Mouse (Mus musculus): ENCODE results near the gene Gdf15.

Gene Gdf15

DNA sequence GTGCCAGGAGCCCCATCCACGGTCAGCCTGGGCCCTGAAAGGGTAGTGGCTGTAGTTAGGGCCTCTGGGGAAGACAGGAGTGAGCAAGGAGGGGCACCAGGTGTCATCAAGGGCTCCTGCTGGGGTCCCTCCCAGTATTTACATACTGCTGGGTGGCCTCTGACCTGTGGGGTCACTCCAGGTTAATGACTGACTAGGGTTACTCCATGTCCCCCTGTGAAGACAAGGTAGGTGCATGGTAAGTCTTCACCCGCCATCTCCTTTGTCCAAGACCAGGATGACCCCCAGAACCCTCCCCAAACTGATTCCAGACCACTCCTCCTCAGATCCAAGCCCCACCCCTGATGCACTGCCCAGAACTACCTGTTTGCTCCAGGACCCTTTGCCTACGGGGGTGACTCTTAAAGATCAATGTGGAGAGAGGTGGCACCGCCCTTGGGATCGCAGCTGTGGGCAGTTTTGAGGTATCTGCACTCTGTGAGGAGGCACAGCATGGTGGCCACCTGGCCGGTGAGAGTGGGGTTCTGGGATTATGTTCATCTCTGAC, at the start of gene Gdf15:
Gdf15 (minus strand) TSS at position 111 of the 547 bp plus-strand sequence.
- no peak for DNase-seq

DNA sequence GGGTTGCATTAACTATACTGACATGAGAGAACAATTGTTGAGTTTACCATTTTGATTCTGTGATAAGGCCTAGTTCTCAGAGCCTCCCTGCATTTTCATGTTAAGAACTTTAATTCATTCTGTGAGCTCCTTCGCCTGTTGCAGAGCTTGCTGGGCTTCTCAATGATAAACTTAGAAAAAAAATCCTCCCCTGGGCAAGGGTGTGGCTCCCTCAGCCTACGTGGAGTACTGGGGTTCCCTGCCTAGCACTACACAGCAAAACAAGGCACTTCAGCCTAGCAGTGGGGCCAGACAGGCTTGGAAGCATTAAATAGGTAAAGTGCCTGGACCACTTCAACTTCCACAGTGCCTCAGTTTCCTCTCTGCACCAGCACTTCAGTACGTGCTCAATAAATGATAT, 49.2 kb upstream of the Gdf15 start:
- DNase-seq: no peak

DNA sequence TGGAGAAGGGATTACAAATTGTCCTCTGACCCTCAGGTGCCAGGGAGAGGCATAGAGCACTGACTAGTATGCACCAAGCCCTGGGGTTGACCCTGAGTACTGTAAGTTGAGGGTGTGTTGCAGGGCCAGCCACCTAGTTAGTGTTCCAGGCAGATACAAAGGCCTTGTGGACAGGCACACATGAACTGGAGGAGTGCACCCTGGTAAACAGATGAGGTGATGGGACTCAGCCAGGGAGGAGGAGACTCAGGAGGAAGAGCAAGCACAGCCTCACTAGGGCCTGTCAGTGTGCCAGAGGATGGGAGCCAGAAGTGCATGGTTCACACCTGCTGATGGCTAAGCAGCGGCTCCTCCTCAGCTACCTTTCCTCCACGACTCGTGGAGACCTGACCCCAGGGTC, 47.8 kb upstream of the Gdf15 start:
- DNase-seq: no peak

DNA sequence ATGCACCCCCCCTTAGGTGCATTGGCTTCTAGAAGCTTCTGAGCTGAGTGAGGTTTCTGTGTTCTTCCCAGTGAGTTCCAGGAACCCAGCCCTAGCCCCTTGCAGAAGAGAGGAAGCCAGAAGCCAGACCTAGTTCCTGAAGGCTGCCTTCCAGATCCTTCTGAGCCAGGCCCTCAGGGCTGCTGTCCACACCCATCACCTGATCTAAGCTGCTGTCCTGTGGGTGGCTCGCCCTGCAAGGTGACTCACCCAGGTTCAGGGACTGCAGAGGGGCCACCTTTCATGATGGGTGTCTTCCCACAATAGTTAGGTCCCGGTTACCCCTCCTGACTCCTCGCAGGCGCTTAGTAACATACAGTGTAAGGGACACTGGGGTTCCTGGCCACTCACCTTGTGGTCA, 47.1 kb upstream of the Gdf15 start:
- DNase-seq: no peak

DNA sequence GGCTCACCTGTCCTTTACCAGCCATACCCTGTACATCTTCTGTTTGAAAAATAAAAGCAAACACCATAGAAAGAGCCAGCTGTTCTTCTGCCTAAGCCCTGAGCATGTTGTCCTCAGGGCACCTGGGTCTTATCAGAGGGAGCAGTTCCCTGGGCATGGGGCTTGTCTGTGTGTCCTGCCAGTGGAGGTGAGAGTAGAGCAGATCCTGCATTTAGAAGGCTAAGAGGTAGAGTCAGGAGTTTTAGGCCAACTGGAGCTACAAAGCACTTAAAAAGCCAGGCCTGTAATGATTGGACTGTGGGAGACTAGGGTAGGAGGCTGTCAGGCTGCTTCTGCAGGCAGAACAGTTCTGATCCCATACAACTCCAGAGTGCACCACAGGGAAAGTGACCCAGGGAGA, 46.4 kb upstream of the Gdf15 start:
- DNase-seq: no peak

DNA sequence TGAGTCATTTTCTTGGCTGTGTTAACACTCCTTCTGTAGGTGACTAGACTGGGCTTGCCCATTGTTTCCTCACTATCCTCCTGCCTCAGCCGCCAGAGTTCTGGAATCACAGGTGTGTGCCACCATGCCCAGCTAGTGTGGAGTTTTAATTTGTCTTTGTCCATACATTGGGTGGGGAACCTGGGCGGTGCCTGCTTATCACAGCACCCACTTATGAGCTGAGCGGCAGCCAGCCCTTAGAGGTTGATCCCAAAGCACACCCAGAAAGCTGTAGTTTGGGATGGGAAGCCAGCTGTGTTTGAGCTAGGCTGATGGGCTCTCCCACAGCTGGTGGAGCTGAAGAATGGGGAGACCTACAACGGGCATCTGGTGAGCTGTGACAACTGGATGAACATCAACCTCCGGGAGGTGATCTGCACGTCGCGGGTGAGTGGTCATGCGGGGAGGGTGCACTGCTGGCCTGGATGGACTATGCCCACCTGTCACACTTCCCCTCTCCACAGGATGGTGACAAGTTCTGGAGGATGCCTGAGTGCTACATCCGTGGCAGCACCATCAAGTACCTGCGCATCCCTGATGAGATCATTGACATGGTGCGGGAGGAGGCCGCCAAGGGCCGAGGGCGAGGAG, 45.3 kb upstream of the Gdf15 start:
- no peak for DNase-seq

DNA sequence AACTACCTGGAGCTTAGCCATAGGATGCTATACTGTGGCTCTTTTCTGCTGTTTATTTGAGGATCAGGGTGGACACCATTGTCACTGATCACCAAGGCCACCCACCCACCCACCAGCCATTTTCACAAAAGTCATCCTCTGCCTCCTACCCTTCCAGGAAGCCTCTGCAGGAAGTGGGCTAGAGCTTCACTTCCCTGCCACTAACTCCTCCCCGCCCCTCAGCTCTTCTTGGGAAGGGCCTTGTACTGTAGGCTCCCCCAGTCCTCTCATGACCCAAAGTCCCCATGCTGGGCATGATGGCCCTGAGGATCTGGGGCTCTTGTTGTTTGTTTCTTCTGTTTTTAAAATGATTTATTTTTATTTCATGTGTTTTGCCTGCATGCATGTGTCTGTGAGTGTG, 43.1 kb upstream of the Gdf15 start:
- no peak for DNase-seq

DNA sequence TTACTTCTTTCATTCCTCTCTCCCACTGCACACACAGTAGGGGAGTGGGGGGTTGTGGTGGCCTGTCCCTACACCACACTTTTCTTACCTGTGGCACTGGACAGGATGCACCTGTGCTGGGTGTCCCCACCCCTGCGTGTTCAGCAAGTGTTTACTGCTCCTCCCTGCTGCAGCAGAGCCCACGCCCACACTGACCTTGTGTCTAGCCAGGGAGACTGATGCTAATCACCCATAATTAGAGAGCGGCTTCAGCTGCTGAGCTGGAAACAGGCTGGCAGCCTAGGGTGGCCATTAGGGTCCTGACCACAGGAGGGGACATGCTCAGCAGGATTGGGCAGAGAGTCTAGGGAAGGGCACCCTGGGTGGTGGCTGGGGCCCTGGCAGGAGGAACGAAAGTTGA, 42.5 kb upstream of the Gdf15 start:
- no peak for DNase-seq

DNA sequence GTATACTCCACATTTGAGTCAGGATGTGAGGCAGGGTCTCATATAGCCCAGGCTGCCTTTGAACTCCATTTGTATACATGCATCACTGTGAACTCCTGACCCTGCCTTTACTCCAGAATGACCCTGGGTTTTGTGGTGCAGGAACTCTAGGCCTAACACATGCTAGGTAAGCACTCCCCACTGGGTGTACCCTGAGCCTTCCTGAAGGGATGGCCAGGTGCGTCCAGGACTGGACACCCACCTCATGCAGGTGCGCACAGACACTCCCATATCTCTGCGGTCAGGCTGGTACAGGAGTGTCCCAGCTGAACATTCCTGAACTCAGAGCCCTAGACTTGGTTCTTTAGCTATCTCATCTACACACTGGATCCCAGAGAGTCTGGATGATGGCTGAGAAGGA, 41.9 kb upstream of the Gdf15 start:
- DNase-seq: peak in 1 of 2 experiments; percentile 24

DNA sequence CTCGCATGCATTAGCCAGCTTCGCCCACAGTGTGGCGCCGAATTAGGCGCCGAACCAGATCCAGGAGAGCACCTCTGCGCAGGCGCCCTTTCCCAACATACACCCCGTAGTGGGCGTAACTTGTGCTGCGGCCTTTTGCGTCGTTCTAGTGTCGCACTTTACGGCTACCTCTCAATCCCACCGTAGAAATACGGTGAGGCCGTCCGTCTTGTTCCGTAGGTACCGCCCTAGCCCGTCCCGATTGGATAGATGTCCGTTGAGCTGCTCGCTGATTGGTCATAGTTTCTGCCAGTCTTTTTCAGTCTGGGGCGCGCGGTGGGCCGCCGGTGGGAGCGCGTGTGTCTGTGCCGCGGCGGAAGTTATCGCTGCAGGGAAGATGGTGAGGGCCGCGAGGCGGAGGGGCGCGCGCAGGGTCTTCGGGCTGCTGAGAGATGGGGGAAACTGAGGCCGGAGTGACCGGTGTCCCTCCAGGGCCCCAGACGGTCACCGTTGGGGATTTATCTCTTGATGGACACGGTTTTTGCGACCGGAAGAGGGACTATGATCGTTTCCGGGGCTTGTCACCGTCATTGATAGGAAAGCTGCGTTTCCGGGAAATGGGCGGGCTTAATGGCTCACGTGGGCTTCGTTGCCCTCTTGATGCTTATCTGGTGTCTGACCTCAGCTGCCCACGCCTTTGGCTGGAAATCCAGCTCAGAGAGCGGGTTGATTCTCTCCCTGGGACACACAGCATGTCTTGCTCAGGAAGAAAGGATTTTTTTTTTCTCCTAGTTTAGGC, 41.0 kb upstream of the Gdf15 start, which contains the start of gene Lsm4:
Lsm4 (plus strand) TSS at position 170 of the 778 bp plus-strand sequence.
- DNase-seq: peak; percentile 96 to 100

DNA sequence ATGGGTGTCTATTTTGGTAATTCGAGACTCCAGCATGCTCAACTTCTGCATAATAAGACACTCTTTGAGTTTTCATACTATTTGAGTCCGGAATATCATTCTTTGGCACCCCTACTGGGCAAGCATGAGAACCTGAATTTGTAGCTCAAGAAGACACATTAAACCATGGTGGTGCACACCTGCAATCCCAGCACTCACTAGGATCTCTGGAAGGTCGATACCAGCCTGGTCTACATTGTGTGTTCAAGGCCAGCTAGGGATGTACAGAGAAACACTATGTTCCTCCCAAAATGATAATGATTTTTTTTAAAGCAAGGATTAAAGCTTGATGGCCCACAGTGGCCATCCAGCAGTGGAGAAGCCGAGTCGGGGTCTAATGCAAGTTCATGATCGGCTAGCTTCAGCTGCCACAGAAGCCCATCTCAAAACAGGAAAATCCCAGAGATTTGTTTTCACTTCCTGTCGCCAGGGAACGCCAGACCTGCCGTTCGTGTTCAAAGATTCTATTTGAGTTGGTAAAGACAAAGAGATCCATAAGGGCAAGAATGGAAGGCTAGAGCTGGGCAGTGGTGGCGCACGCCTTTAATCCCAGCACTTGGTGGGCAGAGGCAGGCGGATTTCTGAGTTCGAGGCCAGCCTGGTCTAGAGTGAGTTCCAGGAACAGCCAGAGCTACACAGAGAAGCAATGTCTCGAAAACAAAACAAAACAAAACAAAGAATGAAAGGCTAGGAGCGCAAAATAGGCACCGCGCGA, 40.2 kb upstream of the Gdf15 start:
- DNase-seq: no peak

DNA sequence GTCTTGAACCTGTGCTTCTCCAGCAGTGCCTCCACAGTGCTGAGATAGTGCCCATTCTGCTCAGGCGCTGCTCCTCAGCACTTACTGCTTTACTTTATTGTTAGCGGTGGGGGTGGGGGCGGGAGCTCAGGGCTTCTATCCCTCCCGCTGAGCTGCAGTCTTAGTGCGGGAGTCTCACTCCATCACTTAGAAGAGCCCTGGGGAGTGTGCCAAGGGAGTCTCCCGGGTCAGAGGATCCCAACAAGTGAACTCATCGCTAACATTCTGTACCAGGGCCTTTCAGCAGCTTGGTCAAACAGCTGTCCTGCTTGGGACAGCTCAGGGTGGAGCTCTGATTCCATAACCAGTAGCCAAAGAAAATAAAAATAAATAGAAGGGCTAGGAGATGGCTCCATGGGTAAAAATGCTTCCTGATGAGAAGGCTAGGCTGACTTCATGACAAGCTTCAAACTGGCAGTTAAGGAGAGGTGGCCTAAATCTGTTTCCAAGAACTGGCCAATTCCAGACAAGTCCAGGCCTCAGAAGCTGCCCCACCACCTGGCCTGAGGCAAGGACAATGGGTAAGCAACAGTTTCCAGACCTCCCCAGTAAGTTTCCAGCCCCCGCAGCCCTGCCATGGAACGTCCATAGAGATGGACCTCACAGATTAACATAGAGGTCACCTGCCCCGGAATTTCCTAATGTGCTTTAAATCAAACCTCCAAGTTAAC, 39.5 kb upstream of the Gdf15 start:
- no peak for DNase-seq

DNA sequence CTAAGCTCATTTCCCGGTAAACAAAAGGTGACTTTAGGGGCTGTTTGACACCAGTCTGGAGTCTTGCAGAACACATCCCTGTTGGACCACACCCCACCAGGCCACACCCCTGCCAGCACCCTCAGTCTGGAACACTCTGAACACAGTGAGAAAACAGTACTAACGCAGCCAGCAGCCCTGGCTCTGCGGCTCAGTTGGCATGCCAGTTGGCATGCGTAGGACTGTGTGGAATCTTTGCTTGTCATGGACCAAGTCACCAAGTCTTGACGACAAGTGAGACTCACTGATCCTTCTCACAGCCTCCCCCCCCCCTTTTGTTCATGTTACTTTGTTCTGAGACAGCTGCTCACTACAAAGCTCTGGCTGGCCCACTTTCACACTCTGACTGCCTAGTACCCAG, 34.8 kb upstream of the Gdf15 start:
- no peak for DNase-seq

DNA sequence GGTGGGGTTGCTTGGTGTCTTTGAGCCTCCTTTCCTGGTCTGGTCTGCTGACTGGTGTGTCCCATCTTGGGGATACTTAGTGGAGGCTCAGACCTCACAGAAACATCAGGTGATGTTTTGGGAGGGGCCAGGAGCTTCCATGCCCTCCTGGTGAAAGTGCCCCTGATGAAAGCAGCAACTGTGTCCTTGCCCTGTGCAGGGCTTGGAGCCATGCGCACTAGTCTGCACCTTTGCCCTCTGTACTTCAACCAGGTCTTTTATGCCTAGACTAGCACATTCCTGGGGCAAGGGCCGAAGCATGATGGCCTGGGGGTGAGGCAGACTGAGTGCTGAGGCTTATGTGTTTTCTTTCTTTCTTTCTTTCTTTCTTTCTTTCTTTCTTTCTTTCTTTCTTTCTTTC, 33.3 kb upstream of the Gdf15 start:
- DNase-seq: no peak

DNA sequence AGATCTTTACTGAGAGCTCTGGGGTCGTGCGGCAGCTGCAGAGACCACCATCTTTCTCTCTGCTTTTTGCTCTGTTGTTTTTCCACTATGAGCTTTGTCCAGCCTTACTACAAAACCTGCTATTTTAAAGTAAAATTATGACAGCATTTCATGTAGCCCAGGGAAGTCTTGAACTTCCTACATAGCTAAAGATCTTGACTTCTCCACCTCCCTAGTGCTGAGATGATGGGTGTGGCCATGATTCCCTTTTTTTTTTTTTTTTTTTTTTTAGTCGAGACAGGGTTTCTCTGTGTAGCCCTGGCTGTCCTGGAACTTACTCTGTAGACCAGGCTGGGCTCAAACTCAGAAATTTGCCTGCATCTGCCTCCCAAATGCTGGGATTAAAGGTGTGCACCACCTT, 32.4 kb upstream of the Gdf15 start:
- no peak for DNase-seq

DNA sequence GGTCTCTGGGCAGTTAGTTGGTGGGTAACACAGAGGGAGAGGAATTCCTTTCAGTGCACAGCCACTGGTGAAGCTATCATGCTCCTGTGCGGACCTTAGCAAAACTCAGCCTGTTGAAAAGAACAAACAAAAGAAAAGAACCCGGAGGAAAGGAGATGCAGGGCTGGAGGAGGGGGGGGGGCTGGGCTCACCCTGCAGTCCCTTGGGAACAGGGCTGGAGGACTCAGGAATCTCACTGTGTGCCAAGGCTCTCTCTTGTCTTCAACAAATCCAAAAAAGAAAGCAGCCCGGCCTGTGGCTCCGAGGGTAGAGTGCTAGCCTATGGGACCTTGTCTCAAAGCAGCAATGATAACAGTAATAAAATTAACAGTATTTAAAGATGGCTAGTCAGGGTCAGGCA, 31.4 kb upstream of the Gdf15 start:
- DNase-seq: no peak

DNA sequence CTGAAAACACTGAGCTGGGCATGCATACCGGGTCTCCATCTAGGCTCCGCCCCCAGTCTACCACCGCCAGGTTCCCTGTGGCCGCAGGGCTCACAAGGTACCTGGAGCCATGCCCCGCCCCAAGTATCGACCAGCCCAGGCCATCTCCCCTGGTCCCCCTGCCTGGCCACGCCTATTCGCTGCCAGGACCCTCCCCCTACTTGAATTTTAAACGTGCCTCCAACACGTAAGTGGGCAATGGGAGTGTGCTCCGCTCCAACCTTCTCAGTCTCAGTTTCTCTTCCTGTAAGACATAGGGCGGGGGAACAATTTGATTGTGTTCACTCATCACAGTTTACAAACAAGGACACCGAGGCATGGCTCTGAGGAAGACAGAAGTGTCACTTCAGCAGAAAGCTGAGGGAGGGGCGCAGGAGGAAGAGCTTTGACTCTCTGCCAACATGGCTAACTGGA, 28.0 kb upstream of the Gdf15 start, which contains the start of gene Pgpep1:
Pgpep1 (minus strand) TSS at position 116 of the 453 bp plus-strand sequence.
- DNase-seq: no peak

DNA sequence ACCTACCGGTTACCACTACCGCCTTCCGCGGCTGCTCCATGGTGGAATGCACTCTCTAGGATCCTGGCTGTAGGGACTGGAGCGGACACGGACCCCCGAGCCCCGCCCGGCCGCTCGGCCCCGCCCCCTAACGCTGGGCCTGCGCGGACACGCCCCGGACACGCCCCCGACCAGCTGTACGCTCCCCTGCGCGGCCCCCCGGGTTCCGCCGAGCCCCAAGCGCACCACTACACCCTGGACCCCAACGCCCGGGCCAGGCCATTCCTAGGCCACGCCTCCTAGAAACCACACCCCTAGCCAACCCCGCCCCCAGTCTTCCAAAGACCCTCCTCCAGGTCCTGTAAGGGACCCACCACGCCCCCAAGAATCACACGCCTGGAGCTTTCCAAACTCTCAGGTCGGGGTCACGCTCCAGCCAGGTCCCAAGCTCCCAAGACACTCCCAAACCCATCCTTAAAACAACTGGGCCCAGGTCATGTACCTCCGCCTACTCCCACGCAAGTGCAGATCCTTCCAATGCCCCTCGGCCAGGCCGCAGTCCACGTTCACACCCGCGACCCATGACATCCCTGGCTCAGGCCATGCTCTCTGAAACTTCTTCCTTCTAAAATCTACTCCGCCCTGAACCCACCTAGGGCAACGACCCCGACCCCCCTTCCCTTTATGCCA, 27.5 kb upstream of the Gdf15 start:
- peak; percentile 47 to 61 for DNase-seq

DNA sequence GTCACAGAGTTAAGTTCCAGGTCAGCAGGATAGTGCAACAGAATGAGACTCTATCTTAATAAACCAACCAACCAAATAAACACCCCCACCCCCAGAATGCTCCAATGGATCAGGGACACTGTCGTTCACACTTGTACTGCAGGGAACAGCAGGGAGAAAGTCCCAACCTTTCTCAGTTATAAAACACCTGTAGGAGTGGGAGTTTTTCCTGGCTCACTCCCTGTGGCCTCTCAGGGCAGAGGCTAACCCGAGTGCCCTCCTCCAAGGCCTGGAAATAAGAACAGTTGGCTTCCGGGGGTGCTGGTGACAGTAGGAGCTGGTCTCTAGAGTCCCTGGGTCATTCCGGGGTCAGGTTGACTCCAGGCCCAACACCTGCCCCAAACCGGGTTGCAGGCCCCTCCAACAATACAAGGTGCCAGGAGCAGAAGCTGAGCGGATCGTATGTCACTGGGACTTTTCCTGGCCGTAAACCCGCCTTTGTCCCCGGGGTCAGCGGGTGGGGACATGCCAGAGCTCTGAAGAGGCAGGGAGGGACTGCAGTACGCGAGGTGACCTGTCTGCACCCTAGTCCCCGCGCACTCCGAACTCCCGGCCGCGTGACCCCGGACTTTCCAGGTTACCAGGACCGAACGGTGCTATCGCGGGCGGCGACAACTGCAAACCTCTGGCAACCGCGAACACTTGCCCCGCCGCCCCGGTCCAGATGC, 26.8 kb upstream of the Gdf15 start:
- no peak for DNase-seq

DNA sequence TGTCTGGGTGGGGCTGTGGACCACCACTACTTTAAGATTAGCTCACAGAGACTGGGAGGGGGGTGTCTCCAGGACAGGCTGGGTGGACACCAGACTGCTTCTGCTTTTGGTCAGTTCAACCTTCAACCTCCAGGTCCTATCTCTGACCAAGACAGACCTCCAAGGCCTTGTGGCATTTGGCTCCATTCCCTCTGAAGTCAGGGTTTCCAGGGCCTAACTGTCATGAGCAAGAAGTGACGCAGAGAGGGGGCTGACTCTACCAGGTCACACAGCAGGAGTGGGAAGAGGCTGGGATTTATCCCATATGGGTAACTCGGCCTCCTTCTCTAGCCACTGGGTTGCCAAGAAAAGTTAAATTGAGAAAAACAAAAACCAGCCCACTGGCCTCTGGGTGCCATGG, 25.5 kb upstream of the Gdf15 start:
- no peak for DNase-seq

DNA sequence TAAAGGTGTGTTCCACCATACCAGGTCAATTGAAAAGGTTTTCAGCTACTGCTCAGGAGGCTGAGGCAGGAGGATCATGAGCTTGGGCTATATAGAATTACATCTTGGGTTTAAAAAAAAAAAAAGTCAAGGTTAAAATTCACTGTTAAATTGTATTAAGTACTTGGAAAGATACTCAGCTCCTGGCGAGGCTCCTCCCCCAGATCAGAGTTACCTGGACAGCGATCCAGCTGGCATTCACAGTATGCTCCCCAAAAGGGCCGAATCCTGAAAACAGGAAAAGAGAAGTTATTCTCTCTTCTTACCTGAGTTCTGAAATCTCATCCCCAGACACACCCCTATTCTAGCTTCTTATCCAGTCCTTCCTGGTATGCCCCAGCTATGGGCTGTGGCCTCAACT, 25.0 kb upstream of the Gdf15 start:
- no peak for DNase-seq

Data from cerebellum, postnatal 36 days (tissue).